Comparison of ENCODE assay signal across 8 mouse cellular contexts in genomic region chr10:86555843-86556242, GRCm38 (mm10). TPM values are rescaled to one million over a fixed set of nuclear protein-coding genes. Genes with fewer than 3 reads are reported as not detected.
DNase-seq lines count a peak whose midpoint lies in the region.

No protein-coding gene starts in this region.

- intact Hi-C loops in gastrocnemius, postnatal 36 days (cut with DNase I): no loop called here

- DNase-seq in gastrocnemius, postnatal 10 days: peak; percentile 11
- no peak for DNase-seq in gastrocnemius, postnatal 36 days
- peak; percentile 2 for DNase-seq in right cerebral cortex, postnatal 14 days
- no peak for DNase-seq in right cerebral cortex, postnatal 36 days (ENCODE audit: low spot score in 2 of 2)
- peak; percentile 46 for DNase-seq in kidney, postnatal 10 days
- peak; percentile 7 to 10 for DNase-seq in thymus, postnatal 36 days
- no peak for DNase-seq in Muller cell, postnatal 12 days (ENCODE audit: inconsistent ontology term)
- DNase-seq in spleen, adult 12 weeks (ENCODE audit: low spot score): no peak

RNA-seq across cellular contexts. Expression of gene Syn3, which starts 57.1 kb away (rescaled TPM):
- under 1 TPM; 0.33 to 0.43 TPM for total RNA-seq in gastrocnemius, postnatal 10 days (2021)
- under 1 TPM; 0.15 to 0.28 TPM for total RNA-seq in gastrocnemius, postnatal 36 days (2021)

Comparison
In these comparisons a context has a peak if more than half of its experiments do, and no peak if none do; other contexts are left out.
1. DNase-seq: peak in gastrocnemius, postnatal 10 days (single experiment), right cerebral cortex, postnatal 14 days (single experiment), kidney, postnatal 10 days (single experiment) and thymus, postnatal 36 days (2 of 2); none in gastrocnemius, postnatal 36 days (0 of 2), right cerebral cortex, postnatal 36 days (0 of 2), Muller cell, postnatal 12 days (single experiment) and spleen, adult 12 weeks (single experiment).